Mouse (Mus musculus): ENCODE measurements at regions not wholly inside any gene's neighbourhood (a gene's known extent, or its start where the extent isn't known, plus 50 kb on each side); places are given as distances from the start of the nearest gene placed in this dataset.
A peak's percentile ranks its signal among the peaks of the same experiment; 100 is the strongest.

DNA sequence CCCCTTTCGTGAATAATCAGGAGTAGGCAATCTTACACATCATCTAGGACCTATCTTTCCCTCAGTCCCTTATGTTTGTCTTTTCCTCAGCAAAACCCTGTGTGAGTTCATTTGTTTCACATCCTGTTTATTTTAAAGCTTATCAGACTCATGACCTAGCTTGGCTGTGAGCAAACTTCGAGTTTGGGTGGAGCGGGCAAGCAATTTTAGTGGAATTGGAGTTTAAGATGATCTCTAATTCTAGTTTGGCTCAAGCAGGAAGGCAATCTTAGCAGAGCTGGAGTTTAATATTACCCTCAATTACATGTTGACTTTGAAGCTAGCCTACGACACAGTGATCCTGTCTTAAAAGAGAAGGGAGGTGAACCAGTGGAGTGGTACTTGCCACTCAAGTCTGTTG lies 66.1 kb upstream of the Jak1 start:
- no peak for DNase-seq
- Histone ChIP-seq H3K4me3 (ENCODE audit: insufficient read depth, low read depth, low read length) (no peak overlapping the region), H3K27ac (ENCODE audit: insufficient read depth, low read depth, low read length) (no peak overlapping the region), H3K4me1 (ENCODE audit: control insufficient read depth, insufficient read depth, low read length) (peaks cover 5% of the 10 kb centered on the region; the same call in 1 of the 2 replicates), H3K36me3 (ENCODE audit: control insufficient read depth, insufficient read depth, low read length) (no peaks in the 10 kb centered on the region), H3K27me3 (replicated peaks; ENCODE audit: control insufficient read depth, insufficient read depth, low read length) (no peaks in the 10 kb centered on the region)
- WGBS = 78% methylated on average over 4 of the region's 4 CpGs
- TF ChIP-seq POLR2A (IDR thresholded peaks at IDR 0.05; ENCODE audit: low read depth, low read length) (no peak), CTCF (conservative IDR thresholded peaks at IDR 0.05; ENCODE audit: insufficient read depth, insufficient read length, low read depth, low read length) (no peak)

DNA sequence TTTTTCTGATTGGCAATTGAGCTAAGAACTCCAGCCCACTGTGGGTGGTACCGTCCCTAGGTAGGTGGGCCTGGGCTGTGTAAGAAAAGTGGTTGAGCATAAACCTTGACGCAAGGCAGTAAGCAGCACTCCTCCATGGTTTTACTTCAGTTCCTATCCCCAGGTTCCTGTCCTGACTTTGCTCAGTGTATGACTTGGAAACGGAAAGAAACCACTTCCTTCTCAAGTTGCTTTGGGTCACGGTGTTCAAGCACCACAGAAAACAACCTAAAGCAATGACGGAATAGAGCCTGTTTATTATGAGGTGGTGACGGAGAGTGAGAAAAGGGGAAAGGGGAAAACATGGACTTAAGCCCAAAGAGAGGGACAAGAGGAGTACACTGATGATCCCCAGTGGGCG lies 64.0 kb upstream of the Jak1 start:
- no peak for DNase-seq
- WGBS = 84% methylated on average over 7 of the region's 7 CpGs
- no peak overlapping the region for H3K27ac ChIP-seq (ENCODE audit: insufficient read depth, low read depth, low read length)
- H3K36me3 ChIP-seq (ENCODE audit: control insufficient read depth, insufficient read depth, low read length) = no peaks in the 10 kb centered on the region
- peaks cover 5% of the 10 kb centered on the region; the same call in 1 of the 2 replicates for H3K4me1 ChIP-seq (ENCODE audit: control insufficient read depth, insufficient read depth, low read length)
- H3K4me3 ChIP-seq (ENCODE audit: insufficient read depth, low read depth, low read length) = no peak overlapping the region
- TF ChIP-seq CTCF (conservative IDR thresholded peaks at IDR 0.05; ENCODE audit: insufficient read depth, insufficient read length, low read depth, low read length) (no peak), POLR2A (IDR thresholded peaks at IDR 0.05; ENCODE audit: low read depth, low read length) (no peak)
- H3K27me3 ChIP-seq (replicated peaks; ENCODE audit: control insufficient read depth, insufficient read depth, low read length) = no peaks in the 10 kb centered on the region

DNA sequence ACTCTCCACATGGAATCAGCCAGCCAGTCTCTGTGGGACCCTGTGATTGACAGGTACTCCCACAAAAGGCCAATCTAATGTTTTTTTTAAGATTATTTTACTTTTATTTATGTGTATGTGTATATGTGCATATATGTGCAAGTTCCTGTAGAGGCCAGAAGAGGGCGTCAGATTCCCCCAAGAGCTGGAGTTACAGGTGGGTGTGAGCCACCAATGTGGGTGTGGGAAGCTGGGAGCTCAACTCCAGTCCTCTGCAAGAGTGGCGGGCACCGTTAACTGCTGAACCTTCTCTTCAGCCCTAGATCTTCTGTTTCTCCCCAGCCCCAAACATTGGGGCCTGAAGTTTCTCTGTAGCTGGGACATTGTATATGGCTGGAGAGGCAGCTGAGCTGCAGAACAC lies 61.0 kb upstream of the Jak1 start:
- no peak overlapping the region for H3K4me3 ChIP-seq (ENCODE audit: insufficient read depth, low read depth, low read length)
- H3K4me1 ChIP-seq (ENCODE audit: control insufficient read depth, insufficient read depth, low read length) = no peaks in the 10 kb centered on the region
- 92% methylated on average over 3 of the region's 3 CpGs for WGBS
- no peaks in the 10 kb centered on the region for H3K36me3 ChIP-seq (ENCODE audit: control insufficient read depth, insufficient read depth, low read length)
- TF ChIP-seq CTCF (conservative IDR thresholded peaks at IDR 0.05; ENCODE audit: insufficient read depth, insufficient read length, low read depth, low read length) (0 out of 2 replicates have a peak, but pooled peaks have one; percentile 6), POLR2A (IDR thresholded peaks at IDR 0.05; ENCODE audit: low read depth, low read length) (no peak)
- DNase-seq = no peak
- no peaks in the 10 kb centered on the region for H3K27me3 ChIP-seq (replicated peaks; ENCODE audit: control insufficient read depth, insufficient read depth, low read length)
- no peak overlapping the region for H3K27ac ChIP-seq (ENCODE audit: insufficient read depth, low read depth, low read length)

DNA sequence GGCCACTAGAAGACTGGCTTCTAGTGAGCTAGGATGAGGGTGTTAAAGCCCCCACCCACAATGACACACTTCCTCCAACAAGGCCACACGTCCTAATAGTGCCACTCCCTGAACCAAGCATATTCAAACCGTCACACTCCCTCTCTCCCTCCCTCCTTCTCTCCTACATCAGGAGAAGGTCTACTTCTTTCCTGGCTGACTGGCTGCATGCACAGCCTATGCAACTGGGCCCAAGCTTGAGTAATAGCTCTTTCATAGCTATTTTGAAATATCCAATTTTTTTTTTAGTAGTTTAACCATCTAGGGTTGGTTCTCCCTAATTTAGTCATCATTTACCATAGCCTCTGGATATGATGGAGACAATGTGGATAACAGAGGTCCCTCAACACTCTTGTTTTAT lies 56.6 kb upstream of the Jak1 start:
- WGBS = 88% methylated on average over 2 of the region's 2 CpGs
- no peak for TF ChIP-seq CTCF (conservative IDR thresholded peaks at IDR 0.05; ENCODE audit: insufficient read depth, insufficient read length, low read depth, low read length)
- no peak for TF ChIP-seq POLR2A (IDR thresholded peaks at IDR 0.05; ENCODE audit: low read depth, low read length)

DNA sequence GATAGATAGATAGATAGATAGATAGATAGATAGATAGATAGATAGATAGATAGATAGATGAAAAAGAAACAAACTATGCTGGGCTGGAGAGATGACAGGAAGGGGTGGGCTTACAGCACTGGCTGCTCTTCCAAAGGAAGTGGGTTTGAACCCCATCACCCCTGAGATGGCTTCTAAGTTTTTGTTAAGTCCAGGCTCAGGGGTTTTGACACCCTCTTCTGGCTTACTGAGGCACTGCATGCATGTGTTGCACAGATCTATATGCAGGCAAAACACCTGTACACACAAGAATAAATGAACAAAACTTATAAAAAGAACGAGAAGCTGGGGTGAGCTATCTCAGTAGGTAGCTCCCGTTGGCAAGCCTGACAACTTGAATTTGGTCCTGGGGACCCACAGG lies 55.5 kb upstream of the Jak1 start:
- H3K4me3 ChIP-seq (ENCODE audit: insufficient read depth, low read depth, low read length) = no peak overlapping the region
- 75% methylated on average over 2 of the region's 2 CpGs for WGBS
- H3K36me3 ChIP-seq (ENCODE audit: control insufficient read depth, insufficient read depth, low read length) = no peaks in the 10 kb centered on the region
- H3K4me1 ChIP-seq (ENCODE audit: control insufficient read depth, insufficient read depth, low read length) = peaks cover 4% of the 10 kb centered on the region; the same call in 1 of the 2 replicates
- TF ChIP-seq POLR2A (IDR thresholded peaks at IDR 0.05; ENCODE audit: low read depth, low read length) = no peak
- peak; percentile 62 for TF ChIP-seq CTCF (conservative IDR thresholded peaks at IDR 0.05; ENCODE audit: insufficient read depth, insufficient read length, low read depth, low read length)
- no peaks in the 10 kb centered on the region for H3K27me3 ChIP-seq (replicated peaks; ENCODE audit: control insufficient read depth, insufficient read depth, low read length)
- peak; percentile 45 for DNase-seq
- H3K27ac ChIP-seq (ENCODE audit: insufficient read depth, low read depth, low read length) = no peak overlapping the region

More for the DNA sequence above, 56.6 kb upstream of the Jak1 start:
- no peak for DNase-seq
- Histone ChIP-seq H3K4me3 (ENCODE audit: insufficient read depth, low read depth, low read length) (no peak overlapping the region), H3K4me1 (ENCODE audit: control insufficient read depth, insufficient read depth, low read length) (peaks cover 4% of the 10 kb centered on the region; the same call in 1 of the 2 replicates), H3K27ac (ENCODE audit: insufficient read depth, low read depth, low read length) (no peak overlapping the region), H3K27me3 (replicated peaks; ENCODE audit: control insufficient read depth, insufficient read depth, low read length) (no peaks in the 10 kb centered on the region), H3K36me3 (ENCODE audit: control insufficient read depth, insufficient read depth, low read length) (no peaks in the 10 kb centered on the region)

DNA sequence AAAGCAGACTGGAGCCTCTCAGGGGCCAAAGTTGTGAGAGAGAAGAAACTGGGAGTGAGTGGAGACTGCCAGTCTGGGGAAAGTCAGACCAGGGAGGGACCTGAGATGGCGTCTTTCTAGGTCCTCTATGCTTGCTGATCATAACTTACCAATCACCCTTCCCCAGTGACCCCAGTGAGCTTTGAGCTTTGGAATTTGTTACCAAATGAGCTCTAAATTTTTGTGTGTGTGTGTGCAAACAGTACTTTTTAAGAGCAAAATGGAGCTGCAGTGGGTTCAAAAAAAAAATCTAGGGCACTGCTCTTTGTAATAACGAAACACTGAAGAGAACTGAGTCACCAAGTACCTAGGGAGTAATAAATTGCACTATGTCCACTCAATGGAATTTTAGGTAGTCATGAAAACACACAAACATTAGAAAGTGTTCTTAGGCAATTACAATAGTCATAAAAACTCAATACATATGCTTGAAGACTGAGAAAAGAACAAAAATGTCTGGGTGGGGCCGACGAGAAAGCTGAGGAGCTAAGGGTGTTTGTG lies 54.7 kb upstream of the Jak1 start:
- no peak overlapping the region for H3K27ac ChIP-seq (ENCODE audit: insufficient read depth, low read depth, low read length)
- H3K36me3 ChIP-seq (ENCODE audit: control insufficient read depth, insufficient read depth, low read length) = no peaks in the 10 kb centered on the region
- WGBS = 60% methylated on average over 4 of the region's 4 CpGs
- no peak for DNase-seq
- no peaks in the 10 kb centered on the region for H3K27me3 ChIP-seq (replicated peaks; ENCODE audit: control insufficient read depth, insufficient read depth, low read length)
- peaks cover 4% of the 10 kb centered on the region; the same call in 1 of the 2 replicates for H3K4me1 ChIP-seq (ENCODE audit: control insufficient read depth, insufficient read depth, low read length)
- no peak for TF ChIP-seq CTCF (conservative IDR thresholded peaks at IDR 0.05; ENCODE audit: insufficient read depth, insufficient read length, low read depth, low read length)
- TF ChIP-seq POLR2A (IDR thresholded peaks at IDR 0.05; ENCODE audit: low read depth, low read length) = no peak
- H3K4me3 ChIP-seq (ENCODE audit: insufficient read depth, low read depth, low read length) = no peak overlapping the region

DNA sequence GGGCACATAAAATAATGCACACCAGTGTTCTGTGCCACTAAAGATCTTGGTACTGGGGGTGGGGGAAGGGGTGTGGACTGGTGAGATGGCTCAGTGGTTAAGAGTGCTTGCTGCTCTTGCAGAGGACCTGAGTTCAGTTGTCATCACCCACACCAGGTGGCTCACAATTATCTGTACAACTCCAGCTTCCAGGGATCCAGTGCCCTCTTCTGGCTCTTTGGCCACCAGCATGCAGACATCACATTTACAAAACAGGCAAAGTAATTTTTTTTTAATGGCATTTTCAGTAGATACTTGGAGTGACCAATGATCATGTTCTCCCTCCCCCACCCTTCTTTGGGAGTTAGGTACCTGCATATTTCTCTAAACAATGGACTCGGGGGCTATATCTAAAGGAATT lies 53.8 kb upstream of the Jak1 start:
- Histone ChIP-seq H3K4me3 (ENCODE audit: insufficient read depth, low read depth, low read length) (no peak overlapping the region), H3K27me3 (replicated peaks; ENCODE audit: control insufficient read depth, insufficient read depth, low read length) (no peaks in the 10 kb centered on the region), H3K36me3 (ENCODE audit: control insufficient read depth, insufficient read depth, low read length) (no peaks in the 10 kb centered on the region), H3K27ac (ENCODE audit: insufficient read depth, low read depth, low read length) (no peak overlapping the region), H3K4me1 (ENCODE audit: control insufficient read depth, insufficient read depth, low read length) (peaks cover 4% of the 10 kb centered on the region; the same call in 1 of the 2 replicates)
- no peak for DNase-seq
- WGBS = 93% methylated on average over 1 of the region's 1 CpGs
- TF ChIP-seq CTCF (conservative IDR thresholded peaks at IDR 0.05; ENCODE audit: insufficient read depth, insufficient read length, low read depth, low read length) (peak; percentile 52), POLR2A (IDR thresholded peaks at IDR 0.05; ENCODE audit: low read depth, low read length) (no peak)
